12 mouse cellular contexts compared by ENCODE assay signal in the genomic region with DNA sequence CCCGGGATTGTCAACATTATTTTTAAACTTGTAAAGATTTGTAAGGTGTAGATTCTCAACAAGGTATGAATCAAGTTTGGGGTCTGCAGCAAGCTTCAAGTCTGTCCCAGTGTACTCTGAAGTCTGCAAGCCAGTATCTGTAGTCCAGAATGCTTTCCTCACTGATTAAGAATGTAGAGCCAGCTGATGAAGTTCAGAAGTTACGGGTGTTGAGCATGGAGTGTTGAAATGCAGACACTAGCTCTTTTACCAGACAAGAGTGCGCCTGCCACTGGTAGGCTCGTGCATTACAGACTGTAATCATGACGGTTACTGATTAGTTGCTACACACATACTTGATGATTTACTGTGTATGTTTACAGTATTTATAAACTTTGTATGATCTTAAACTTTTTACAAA.
"Had no signal": no experiment of that assay in that cellular context is flagged by ENCODE, and none has a peak within 500 bp of the region (broad histone marks: within the 10 kb centered on the region; RNA-seq: fewer than 3 reads in every experiment).

No protein-coding gene starts in this region.

- DNase-seq: kidney, postnatal 4 days; lung, adult 2 months; lung, postnatal 36 days; right cerebral cortex, postnatal 14 days; thymus, postnatal 4 days had no signal

- H3K4me1 ChIP-seq: limb, embryonic 12.5 days; midbrain, embryonic 13.5 days had no signal

- H3K9ac ChIP-seq: limb, embryonic 12.5 days; liver, embryonic 14.5 days; midbrain, embryonic 13.5 days had no signal

- H3K9me3 ChIP-seq: limb, embryonic 12.5 days; midbrain, embryonic 13.5 days had no signal

- H3K27me3 ChIP-seq: limb, embryonic 12.5 days; midbrain, embryonic 13.5 days had no signal

- H3K4me3 ChIP-seq: layer of hippocampus, adult 2 months; limb, embryonic 12.5 days; midbrain, embryonic 13.5 days had no signal

- H3K27ac ChIP-seq: kidney, postnatal 0 days; layer of hippocampus, adult 2 months; limb, embryonic 12.5 days; liver, embryonic 14.5 days; midbrain, embryonic 13.5 days; stomach, postnatal 0 days had no signal

- ATAC-seq: lung, postnatal 0 days; midbrain, embryonic 13.5 days had no signal

- H3K4me2 ChIP-seq: limb, embryonic 12.5 days; midbrain, embryonic 13.5 days had no signal
